Mouse (Mus musculus): ENCODE data around the gene Pomgnt2. TPM values are rescaled to one million over a fixed set of nuclear protein-coding genes. Genes with fewer than 3 reads are reported as not detected.

Pomgnt2 gene
- polyA plus RNA-seq, 2 experiments: 14.6 to 20.3 TPM

DNA sequence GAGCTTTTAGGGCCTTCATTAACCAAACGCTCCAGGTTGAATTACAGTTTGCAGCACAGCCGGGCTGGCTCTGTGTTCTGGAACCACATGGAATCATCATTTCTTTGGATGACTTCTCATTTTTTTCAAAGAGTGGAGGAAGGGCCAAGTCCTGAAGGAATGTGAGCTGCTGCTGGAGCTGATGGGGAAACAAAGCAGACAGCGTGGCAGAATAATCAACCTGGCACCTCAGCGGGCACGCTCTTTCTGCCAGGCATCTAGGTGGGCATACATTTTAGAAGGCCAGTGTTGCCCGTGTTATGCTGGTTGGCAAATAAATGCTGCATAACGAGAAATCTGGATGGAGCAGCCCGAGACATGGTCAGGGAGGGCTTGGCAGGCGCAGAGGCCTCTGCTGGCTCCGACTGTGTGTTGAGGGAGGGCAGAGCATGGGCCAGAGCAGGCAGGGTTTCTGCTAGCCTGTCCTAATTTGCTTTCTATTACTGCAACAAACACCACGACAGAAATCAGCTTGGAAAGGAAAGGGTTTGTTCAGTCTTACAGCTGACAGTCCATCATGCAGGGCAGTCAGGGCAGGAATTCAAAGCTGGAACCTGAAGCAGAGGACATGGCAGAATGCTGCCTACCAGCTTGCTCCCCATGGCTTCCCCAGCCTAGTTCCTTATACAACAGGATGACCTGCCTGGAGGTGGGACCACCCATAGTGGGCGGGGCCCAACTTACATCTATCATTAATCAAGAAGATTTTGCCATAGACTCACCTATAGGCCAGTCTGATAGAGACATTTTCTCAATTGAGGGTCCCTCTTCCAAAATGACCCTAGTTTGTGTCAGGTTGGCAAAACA, 22.5 kb downstream of the Pomgnt2 start:
- Histone ChIP-seq H3K36me3 (ENCODE audit: control insufficient read depth, insufficient read depth, low read length) (no peaks in the 10 kb centered on the region), H3K9me3 (ENCODE audit: control insufficient read depth, low read length) (no peaks in the 10 kb centered on the region), H3K27me3 (ENCODE audit: control insufficient read depth, insufficient read depth, low read length) (no peaks in the 10 kb centered on the region), H3K27ac (replicated peaks; ENCODE audit: low read depth, low read length) (peak overlapping the region; percentile 67; the same call in 1 of the 2 replicates), H3K4me2 (replicated peaks; ENCODE audit: low read depth, low read length, severe bottlenecking) (no peak overlapping the region), H3K4me3 (replicated peaks; ENCODE audit: low read length) (no peak overlapping the region), H3K9ac (ENCODE audit: low read depth, low read length, severe bottlenecking) (no peak overlapping the region), H3K4me1 (ENCODE audit: control insufficient read depth, insufficient read depth, low read length) (peaks cover 17% of the 10 kb centered on the region)
- ATAC-seq (ENCODE audit: low FRiP score, low read depth): no peak
- no peak for DNase-seq (ENCODE audit: low spot score)
- TF ChIP-seq POLR2A (IDR thresholded peaks at IDR 0.05; ENCODE audit: borderline replicate concordance, extremely low read depth, insufficient read depth, insufficient read length): no peak
- WGBS: 59% methylated on average over 12 of the region's 12 CpGs

DNA sequence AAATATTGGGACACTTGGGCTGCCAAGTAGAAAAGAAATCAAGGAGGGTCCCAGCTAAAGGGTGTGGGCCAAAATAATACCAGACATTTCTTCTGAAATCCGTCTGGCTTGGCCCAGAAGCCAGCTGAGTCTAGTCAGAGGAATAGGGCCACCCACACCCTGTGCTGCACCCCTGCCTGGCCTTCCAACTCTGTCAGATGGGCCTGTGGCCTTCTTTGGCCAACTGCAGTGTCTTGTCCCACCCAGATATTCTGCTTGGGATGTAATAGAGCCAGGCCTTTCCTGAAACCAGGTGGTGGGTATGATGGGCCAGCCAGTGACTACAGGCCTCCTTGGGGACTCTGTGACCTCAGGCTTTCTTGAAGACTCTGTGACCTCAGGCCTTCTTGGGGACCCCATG, 23.7 kb downstream of the Pomgnt2 start:
- Histone ChIP-seq H3K27me3 (ENCODE audit: control insufficient read depth, insufficient read depth, low read length) (no peaks in the 10 kb centered on the region), H3K4me2 (replicated peaks; ENCODE audit: low read depth, low read length, severe bottlenecking) (no peak overlapping the region), H3K27ac (replicated peaks; ENCODE audit: low read depth, low read length) (no peak overlapping the region), H3K4me1 (ENCODE audit: control insufficient read depth, insufficient read depth, low read length) (peaks cover 17% of the 10 kb centered on the region), H3K36me3 (ENCODE audit: control insufficient read depth, insufficient read depth, low read length) (no peaks in the 10 kb centered on the region), H3K9me3 (ENCODE audit: control insufficient read depth, low read length) (no peaks in the 10 kb centered on the region), H3K4me3 (replicated peaks; ENCODE audit: low read length) (no peak overlapping the region), H3K9ac (ENCODE audit: low read depth, low read length, severe bottlenecking) (no peak overlapping the region)
- DNase-seq (ENCODE audit: low spot score): no peak
- no peak for TF ChIP-seq POLR2A (IDR thresholded peaks at IDR 0.05; ENCODE audit: borderline replicate concordance, extremely low read depth, insufficient read depth, insufficient read length)
- no peak for ATAC-seq (ENCODE audit: low FRiP score, low read depth)
- 50% methylated on average over 1 of the region's 1 CpGs for WGBS

DNA sequence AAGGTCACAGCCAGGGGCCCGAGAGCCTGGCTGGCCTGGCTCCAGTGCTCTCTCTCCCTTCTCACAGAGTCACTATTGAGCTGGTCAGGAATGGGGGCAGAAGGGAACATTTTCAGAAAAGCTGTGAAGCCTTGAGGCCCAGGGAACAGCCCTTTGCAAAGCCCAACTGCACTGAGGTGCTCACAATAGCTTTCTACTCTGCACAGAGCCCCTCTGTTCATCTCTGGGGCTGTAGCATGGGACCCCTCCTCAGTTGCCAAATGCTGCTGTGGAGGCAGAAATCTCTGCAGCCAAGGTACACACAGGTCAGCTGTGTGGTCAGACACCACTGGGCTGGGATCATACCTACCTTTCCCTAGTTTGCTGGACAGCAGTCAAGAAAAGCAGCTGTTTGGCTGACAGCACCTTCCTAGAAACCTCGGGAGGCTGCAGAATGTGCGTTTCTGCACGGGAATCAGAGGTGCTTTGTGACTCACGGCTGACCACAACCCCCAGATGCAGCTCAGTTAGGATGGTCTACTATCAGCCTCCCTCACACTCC, 27.0 kb downstream of the Pomgnt2 start:
- WGBS: 39% methylated on average over 5 of the region's 5 CpGs
- Histone ChIP-seq H3K27me3 (ENCODE audit: control insufficient read depth, insufficient read depth, low read length) (no peaks in the 10 kb centered on the region), H3K27ac (replicated peaks; ENCODE audit: low read depth, low read length) (peak overlapping the region; percentile 76), H3K4me3 (replicated peaks; ENCODE audit: low read length) (no peak overlapping the region), H3K4me1 (ENCODE audit: control insufficient read depth, insufficient read depth, low read length) (peaks cover 17% of the 10 kb centered on the region), H3K4me2 (replicated peaks; ENCODE audit: low read depth, low read length, severe bottlenecking) (no peak overlapping the region), H3K36me3 (ENCODE audit: control insufficient read depth, insufficient read depth, low read length) (no peaks in the 10 kb centered on the region), H3K9me3 (ENCODE audit: control insufficient read depth, low read length) (no peaks in the 10 kb centered on the region), H3K9ac (ENCODE audit: low read depth, low read length, severe bottlenecking) (no peak overlapping the region)
- peak; percentile 70 for ATAC-seq (ENCODE audit: low FRiP score, low read depth)
- peak; percentile 62 for DNase-seq (ENCODE audit: low spot score)
- TF ChIP-seq POLR2A (IDR thresholded peaks at IDR 0.05; ENCODE audit: borderline replicate concordance, extremely low read depth, insufficient read depth, insufficient read length): no peak

DNA sequence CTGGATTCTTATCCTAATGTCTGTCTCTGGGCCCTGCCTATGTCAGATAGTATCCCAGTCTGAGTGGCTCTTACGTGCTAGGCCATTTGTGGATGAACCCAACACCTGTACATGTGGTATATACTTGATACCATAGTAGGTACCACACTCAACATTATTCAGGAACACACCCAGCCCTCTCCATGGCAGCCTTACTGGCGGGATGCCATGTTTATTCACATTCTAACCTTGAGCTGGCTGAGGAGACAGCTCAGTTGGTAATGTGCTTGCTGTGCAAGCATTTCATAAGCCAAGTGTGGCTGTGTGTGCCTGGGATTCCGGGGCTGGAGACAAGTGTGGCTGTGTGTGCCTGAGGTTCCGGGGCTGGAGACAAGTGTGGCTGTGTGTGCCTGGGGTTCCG, 28.7 kb downstream of the Pomgnt2 start:
- 73% methylated on average over 5 of the region's 5 CpGs for WGBS

DNA sequence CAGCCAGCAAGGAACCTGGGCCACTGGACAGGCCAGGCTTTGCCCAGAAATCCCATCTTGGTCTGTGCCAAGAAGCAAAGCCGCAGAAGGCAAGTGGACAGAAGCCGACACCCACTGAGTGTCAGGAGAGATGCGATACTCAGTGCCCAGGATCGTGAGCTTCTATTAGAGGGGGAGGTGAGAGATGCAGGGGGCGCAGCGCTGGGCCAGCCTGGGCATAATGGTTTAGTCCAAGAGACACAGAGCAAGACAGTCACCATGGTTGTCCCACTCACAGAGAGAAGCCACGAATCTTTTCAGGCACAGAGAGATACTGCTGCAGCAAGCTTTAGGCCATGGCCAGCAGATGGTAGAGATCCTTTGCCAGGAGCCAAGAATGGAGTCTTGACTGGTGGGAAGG, 32.0 kb downstream of the Pomgnt2 start:
- ATAC-seq (ENCODE audit: low FRiP score, low read depth): no peak
- Histone ChIP-seq H3K27me3 (ENCODE audit: control insufficient read depth, insufficient read depth, low read length) (no peaks in the 10 kb centered on the region), H3K4me2 (replicated peaks; ENCODE audit: low read depth, low read length, severe bottlenecking) (no peak overlapping the region), H3K9ac (ENCODE audit: low read depth, low read length, severe bottlenecking) (no peak overlapping the region), H3K9me3 (ENCODE audit: control insufficient read depth, low read length) (no peaks in the 10 kb centered on the region), H3K36me3 (ENCODE audit: control insufficient read depth, insufficient read depth, low read length) (no peaks in the 10 kb centered on the region), H3K27ac (replicated peaks; ENCODE audit: low read depth, low read length) (no peak overlapping the region), H3K4me1 (ENCODE audit: control insufficient read depth, insufficient read depth, low read length) (peaks cover under 1% of the 10 kb centered on the region; the same call in 1 of the 2 replicates), H3K4me3 (replicated peaks; ENCODE audit: low read length) (no peak overlapping the region)
- no peak for DNase-seq (ENCODE audit: low spot score)
- no peak for TF ChIP-seq POLR2A (IDR thresholded peaks at IDR 0.05; ENCODE audit: borderline replicate concordance, extremely low read depth, insufficient read depth, insufficient read length)
- WGBS: 86% methylated on average over 7 of the region's 7 CpGs

More for the DNA sequence above, 28.7 kb downstream of the Pomgnt2 start:
- ATAC-seq (ENCODE audit: low FRiP score, low read depth): no peak
- Histone ChIP-seq H3K36me3 (ENCODE audit: control insufficient read depth, insufficient read depth, low read length) (no peaks in the 10 kb centered on the region), H3K9me3 (ENCODE audit: control insufficient read depth, low read length) (no peaks in the 10 kb centered on the region), H3K4me3 (replicated peaks; ENCODE audit: low read length) (no peak overlapping the region), H3K4me1 (ENCODE audit: control insufficient read depth, insufficient read depth, low read length) (peaks cover 13% of the 10 kb centered on the region), H3K27me3 (ENCODE audit: control insufficient read depth, insufficient read depth, low read length) (no peaks in the 10 kb centered on the region), H3K9ac (ENCODE audit: low read depth, low read length, severe bottlenecking) (no peak overlapping the region), H3K4me2 (replicated peaks; ENCODE audit: low read depth, low read length, severe bottlenecking) (no peak overlapping the region), H3K27ac (replicated peaks; ENCODE audit: low read depth, low read length) (no peak overlapping the region)
- DNase-seq (ENCODE audit: low spot score): no peak
- TF ChIP-seq POLR2A (IDR thresholded peaks at IDR 0.05; ENCODE audit: borderline replicate concordance, extremely low read depth, insufficient read depth, insufficient read length): no peak

Data from limb, embryonic 14.5 days (tissue).